Mouse (Mus musculus): ENCODE results near the gene Atg4d.
"Not testable (repeated sequence)": the region's sequence is repeated elsewhere in the genome, so short reads cannot be mapped to it uniquely, and the experiment has no call there.

Gene Atg4d

GRCm38 (mm10) chr9:21312134-21312533 lies 47.0 kb downstream of the Atg4d start, which contains the start of gene Ap1m2:
Gene Ap1m2 (minus strand): TSS chr9:21312337.
- in situ Hi-C loops (cut with MboI, MseI), result no loop called here

DNA sequence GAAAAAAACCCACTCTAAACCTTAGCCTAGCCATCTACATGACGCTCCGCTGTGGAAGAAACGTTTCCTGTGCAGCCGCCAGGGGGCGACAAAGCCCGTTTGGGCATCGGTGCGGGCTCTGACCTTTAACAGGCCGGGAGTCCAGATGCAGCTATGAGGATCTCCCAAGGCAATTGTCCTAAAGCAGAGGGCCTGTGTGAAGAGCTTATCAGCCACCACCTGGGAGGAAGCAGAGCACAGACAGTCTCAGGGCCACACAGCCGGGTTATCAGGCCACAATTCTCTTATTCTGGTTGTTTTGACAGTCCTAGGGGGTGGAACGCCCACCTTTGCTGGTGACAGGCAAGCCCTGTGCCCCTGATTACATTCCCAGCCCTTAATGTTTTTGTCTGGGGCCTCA lies 48.3 kb downstream of the Atg4d start:
- in situ Hi-C loops (cut with MboI, MseI), result no loop called here

GRCm38 (mm10) chr9:21314367-21315140 lies 49.5 kb downstream of the Atg4d start:
- in situ Hi-C loops (cut with MboI, MseI), result no loop called here

GRCm38 (mm10) chr9:21315421-21315820 lies 50.3 kb downstream of the Atg4d start:
- in situ Hi-C loops (cut with MboI, MseI), result no loop called here

- in situ Hi-C loops (cut with MboI, MseI), result no loop called here
These were observed 51.6 kb downstream of the Atg4d start for GRCm38 (mm10) chr9:21316696-21317095.

GRCm38 (mm10) chr9:21318792-21319191 lies 53.7 kb downstream of the Atg4d start:
- in situ Hi-C loops (cut with MboI, MseI), result no loop called here

DNA sequence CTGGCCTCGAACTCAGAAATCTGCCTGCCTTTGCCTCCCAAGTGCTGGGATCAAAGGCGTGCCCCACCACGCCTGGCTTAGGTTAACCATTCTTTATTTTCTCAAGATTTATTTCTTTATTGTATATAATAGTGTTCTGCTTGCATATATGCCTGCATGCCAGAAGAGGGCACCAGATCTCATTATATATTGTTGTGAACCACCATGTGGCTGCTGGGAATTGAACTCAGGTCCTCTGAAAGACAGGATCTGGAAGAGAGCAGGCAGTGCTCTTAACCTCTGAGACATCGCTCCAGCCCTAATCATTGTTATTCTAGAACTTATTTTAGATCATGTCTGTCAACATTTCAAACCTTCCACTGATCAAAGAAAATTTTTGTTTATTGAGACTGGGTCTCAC lies 54.4 kb downstream of the Atg4d start:
- in situ Hi-C loops (cut with MboI, MseI), result no loop called here

DNA sequence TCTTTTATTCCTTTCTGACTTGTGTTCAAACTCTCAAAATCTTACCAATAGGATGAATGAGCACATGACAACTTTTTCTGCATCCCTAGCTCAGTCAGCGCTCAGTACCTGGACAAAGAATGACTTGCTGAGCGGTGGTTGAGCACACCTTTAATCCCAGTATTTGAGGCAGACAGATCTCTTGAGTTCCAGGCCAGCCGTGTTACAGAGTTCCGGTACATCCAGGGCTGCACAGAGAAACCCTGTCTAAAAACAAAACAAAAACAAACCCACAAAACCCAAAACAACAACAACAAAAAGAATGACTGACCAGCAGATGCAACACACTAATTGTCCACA lies 55.2 kb downstream of the Atg4d start:
- in situ Hi-C loops (cut with MboI, MseI), result no loop called here

GRCm38 (mm10) chr9:21320619-21321512 lies 55.8 kb downstream of the Atg4d start, which contains the start of gene Slc44a2:
Gene Slc44a2 (plus strand): TSS chr9:21320698.
- in situ Hi-C loops (cut with MboI, MseI), result no loop called here

- in situ Hi-C loops (cut with MboI, MseI), result no loop called here
These were observed 56.4 kb downstream of the Atg4d start for GRCm38 (mm10) chr9:21321513-21321835.

DNA sequence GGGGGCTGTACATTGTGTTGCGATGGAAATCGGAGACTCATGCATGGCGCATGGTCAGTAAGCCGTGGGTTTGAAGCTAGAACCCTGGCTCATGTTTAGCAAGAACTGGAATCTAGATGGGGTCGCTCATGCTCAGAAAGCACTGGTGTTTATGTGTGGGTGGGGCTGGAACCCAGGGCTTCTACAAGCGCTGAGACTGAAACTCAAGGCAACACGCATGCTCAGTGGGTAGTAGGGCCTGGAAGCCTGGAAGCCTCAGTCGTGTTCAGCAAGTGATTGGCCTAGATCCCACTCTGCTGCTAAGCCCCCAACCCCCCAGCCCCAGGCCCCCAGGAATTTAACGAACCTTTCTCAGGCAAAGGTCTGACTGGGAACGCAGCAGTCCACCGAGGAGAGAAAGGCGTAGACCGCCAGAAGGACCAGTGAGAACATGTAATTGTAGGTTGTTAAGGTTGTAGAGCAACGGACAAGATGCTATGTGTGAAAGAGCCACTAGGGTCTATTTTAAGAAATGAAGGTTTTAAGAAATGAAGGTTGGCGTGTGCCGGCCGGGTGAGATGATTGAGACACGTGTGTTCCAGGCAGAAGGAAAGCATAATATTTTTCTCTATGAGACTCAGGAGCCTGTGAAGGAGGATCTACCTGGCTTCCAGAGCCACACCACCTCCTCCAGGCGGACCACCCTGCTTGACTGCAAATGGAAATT lies 57.3 kb downstream of the Atg4d start:
- in situ Hi-C loops (cut with MboI, MseI), result no loop called here

DNA sequence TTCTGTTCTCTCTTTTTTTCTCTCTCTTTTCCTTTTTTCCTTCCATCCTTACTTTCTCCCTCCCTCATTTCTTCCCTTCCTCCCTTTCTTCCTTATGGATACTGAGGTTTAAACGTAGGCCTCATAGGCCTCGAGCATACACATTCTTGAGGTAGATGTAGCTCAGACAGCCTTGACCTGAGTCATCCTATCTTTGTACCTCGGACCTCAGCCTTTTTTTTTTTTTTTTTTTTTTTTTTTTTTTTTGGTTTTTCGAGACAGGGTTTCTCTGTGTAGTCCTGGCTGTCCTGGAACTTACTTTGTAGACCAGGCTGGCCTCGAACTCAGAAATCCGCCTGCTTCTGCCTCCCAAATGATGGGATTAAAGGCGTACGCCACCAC lies 57.8 kb downstream of the Atg4d start:
- in situ Hi-C loops (cut with MboI, MseI), result not testable (repeated sequence)

DNA sequence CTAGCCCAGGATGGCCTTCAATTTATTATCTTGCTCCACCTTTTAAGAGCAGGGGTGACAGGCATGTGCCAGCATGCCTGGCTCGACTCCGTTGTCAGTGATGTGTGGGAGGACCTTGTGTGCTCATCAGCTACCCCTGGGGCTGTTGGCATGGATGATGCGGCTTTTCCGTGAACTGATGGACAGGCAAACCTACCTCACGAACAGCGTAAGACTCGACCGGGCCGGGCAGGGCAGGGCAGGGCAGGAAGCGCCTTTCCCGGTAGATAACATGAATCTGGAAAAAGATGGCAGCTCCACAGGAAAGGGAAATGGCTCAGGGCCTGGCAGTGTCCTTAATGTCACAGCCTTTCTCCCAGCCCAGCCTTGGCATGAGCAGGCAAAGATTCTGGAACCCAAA lies 59.2 kb downstream of the Atg4d start:
- in situ Hi-C loops (cut with MboI, MseI), result no loop called here
